Mouse (Mus musculus): Measurements from ENCODE around the gene Hsd17b2. TPM values are rescaled to one million over a fixed set of nuclear protein-coding genes. Genes with fewer than 3 reads are reported as not detected.

Hsd17b2 gene
- polyA plus RNA-seq, 1 experiment from 2014 or later, result 189 TPM

- TF ChIP-seq EP300 (IDR thresholded peaks at IDR 0.05; ENCODE audit: low read depth) (no peak), CTCF (IDR thresholded peaks at IDR 0.05; ENCODE audit: low read depth) (no peak)
- no peaks in the 10 kb centered on the region for H3K27me3 ChIP-seq (ENCODE audit: insufficient read depth, low read length)
- H3K9me3 ChIP-seq (ENCODE audit: low read length), result no peaks in the 10 kb centered on the region
- no peak for ATAC-seq
- H3K36me3 ChIP-seq (replicated peaks; ENCODE audit: insufficient read depth, low read length), result no peaks in the 10 kb centered on the region
- no peak overlapping the region for H3K4me3 ChIP-seq (ENCODE audit: low read depth, low read length)
- H3K4me1 ChIP-seq (ENCODE audit: insufficient read depth), result no peaks in the 10 kb centered on the region
- no peak overlapping the region for H3K9ac ChIP-seq (replicated peaks)
- 82% methylated on average over 7 of the region's 7 CpGs for WGBS (ENCODE audit: insufficient replicate concordance)
- H3K27ac ChIP-seq (ENCODE audit: low read depth), result no peak overlapping the region
- DNase-seq, result no peak
- H3K4me2 ChIP-seq (ENCODE audit: low read depth, low read length), result no peak overlapping the region
Observed at GRCm38 (mm10) chr8:117768971-117769370, 67.3 kb downstream of the Hsd17b2 start.

- TF ChIP-seq CTCF (IDR thresholded peaks at IDR 0.05; ENCODE audit: low read depth), result no peak
- TF ChIP-seq EP300 (IDR thresholded peaks at IDR 0.05; ENCODE audit: low read depth), result peak; percentile 67; the same call in 1 of the 2 replicates
- H3K9me3 ChIP-seq (ENCODE audit: low read length), result no peaks in the 10 kb centered on the region
- no peak overlapping the region for H3K9ac ChIP-seq (replicated peaks)
- DNase-seq (no peak), ATAC-seq (peak; percentile 49)
- no peak overlapping the region for H3K27ac ChIP-seq (ENCODE audit: low read depth)
- no peaks in the 10 kb centered on the region for H3K4me1 ChIP-seq (ENCODE audit: insufficient read depth)
- no peaks in the 10 kb centered on the region for H3K36me3 ChIP-seq (replicated peaks; ENCODE audit: insufficient read depth, low read length)
- no peak overlapping the region for H3K4me3 ChIP-seq (ENCODE audit: low read depth, low read length)
- peak overlapping the region; percentile 29; the same call in 1 of the 2 replicates for H3K4me2 ChIP-seq (ENCODE audit: low read depth, low read length)
- WGBS (ENCODE audit: insufficient replicate concordance), result 59% methylated on average over 9 of the region's 9 CpGs
- no peaks in the 10 kb centered on the region for H3K27me3 ChIP-seq (ENCODE audit: insufficient read depth, low read length)
Observed at GRCm38 (mm10) chr8:117771115-117771836, 69.6 kb downstream of the Hsd17b2 start.

GRCm38 (mm10) chr8:117772126-117772525 is 70.4 kb downstream of the Hsd17b2 start:
- WGBS (ENCODE audit: insufficient replicate concordance), result 63% methylated on average over 2 of the region's 2 CpGs
- peak; percentile 58 for DNase-seq
- Histone ChIP-seq H3K9me3 (ENCODE audit: low read length) (no peaks in the 10 kb centered on the region), H3K4me1 (ENCODE audit: insufficient read depth) (no peaks in the 10 kb centered on the region), H3K27me3 (ENCODE audit: insufficient read depth, low read length) (no peaks in the 10 kb centered on the region), H3K27ac (ENCODE audit: low read depth) (no peak overlapping the region), H3K36me3 (replicated peaks; ENCODE audit: insufficient read depth, low read length) (no peaks in the 10 kb centered on the region), H3K4me3 (ENCODE audit: low read depth, low read length) (no peak overlapping the region), H3K4me2 (ENCODE audit: low read depth, low read length) (no peak overlapping the region), H3K9ac (replicated peaks) (no peak overlapping the region)
- no peak for ATAC-seq
- TF ChIP-seq CTCF (IDR thresholded peaks at IDR 0.05; ENCODE audit: low read depth) (peak; percentile 87), EP300 (IDR thresholded peaks at IDR 0.05; ENCODE audit: low read depth) (no peak)

GRCm38 (mm10) chr8:117772597-117772996 is 70.9 kb downstream of the Hsd17b2 start:
- no peaks in the 10 kb centered on the region for H3K36me3 ChIP-seq (replicated peaks; ENCODE audit: insufficient read depth, low read length)
- H3K4me2 ChIP-seq (ENCODE audit: low read depth, low read length), result no peak overlapping the region
- no peaks in the 10 kb centered on the region for H3K9me3 ChIP-seq (ENCODE audit: low read length)
- no peaks in the 10 kb centered on the region for H3K27me3 ChIP-seq (ENCODE audit: insufficient read depth, low read length)
- DNase-seq, result no peak
- peak; percentile 17; the same call in 1 of the 2 replicates for ATAC-seq
- H3K27ac ChIP-seq (ENCODE audit: low read depth), result no peak overlapping the region
- H3K4me1 ChIP-seq (ENCODE audit: insufficient read depth), result no peaks in the 10 kb centered on the region
- H3K9ac ChIP-seq (replicated peaks), result no peak overlapping the region
- TF ChIP-seq EP300 (IDR thresholded peaks at IDR 0.05; ENCODE audit: low read depth), result no peak
- TF ChIP-seq CTCF (IDR thresholded peaks at IDR 0.05; ENCODE audit: low read depth), result peak; percentile 44
- H3K4me3 ChIP-seq (ENCODE audit: low read depth, low read length), result no peak overlapping the region
- 36% methylated on average over 2 of the region's 2 CpGs for WGBS (ENCODE audit: insufficient replicate concordance)

DNA sequence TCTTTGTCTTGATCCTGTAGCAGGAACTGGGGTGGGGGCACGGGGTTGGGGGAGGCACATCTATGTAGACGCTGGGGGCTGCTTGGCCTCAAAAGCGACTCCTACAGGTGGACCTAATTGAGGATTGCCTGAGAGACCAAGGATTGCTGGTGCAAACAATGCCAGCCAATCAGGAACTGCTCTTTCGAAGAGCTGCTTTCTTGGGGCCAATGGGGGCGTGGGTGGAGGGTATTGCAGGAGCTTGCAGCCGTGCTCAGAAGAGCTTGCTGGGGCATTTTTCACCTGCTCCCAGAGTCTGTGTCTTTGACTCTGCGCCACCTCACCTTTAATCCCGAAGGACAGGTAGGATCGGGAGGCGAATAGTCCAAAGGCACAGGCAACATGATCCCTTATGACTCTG is 73.9 kb downstream of the Hsd17b2 start:
- DNase-seq (no peak), ATAC-seq (no peak)
- TF ChIP-seq EP300 (IDR thresholded peaks at IDR 0.05; ENCODE audit: low read depth) (no peak), CTCF (IDR thresholded peaks at IDR 0.05; ENCODE audit: low read depth) (no peak)
- Histone ChIP-seq H3K4me2 (ENCODE audit: low read depth, low read length) (no peak overlapping the region), H3K36me3 (replicated peaks; ENCODE audit: insufficient read depth, low read length) (no peaks in the 10 kb centered on the region), H3K9ac (replicated peaks) (no peak overlapping the region), H3K4me3 (ENCODE audit: low read depth, low read length) (no peak overlapping the region), H3K9me3 (ENCODE audit: low read length) (no peaks in the 10 kb centered on the region), H3K27ac (ENCODE audit: low read depth) (no peak overlapping the region), H3K4me1 (ENCODE audit: insufficient read depth) (no peaks in the 10 kb centered on the region), H3K27me3 (ENCODE audit: insufficient read depth, low read length) (0 out of 2 replicates have a peak, but pooled peaks cover 2% of the 10 kb centered on the region)
- WGBS (ENCODE audit: insufficient replicate concordance), result 45% methylated on average over 10 of the region's 10 CpGs

DNA sequence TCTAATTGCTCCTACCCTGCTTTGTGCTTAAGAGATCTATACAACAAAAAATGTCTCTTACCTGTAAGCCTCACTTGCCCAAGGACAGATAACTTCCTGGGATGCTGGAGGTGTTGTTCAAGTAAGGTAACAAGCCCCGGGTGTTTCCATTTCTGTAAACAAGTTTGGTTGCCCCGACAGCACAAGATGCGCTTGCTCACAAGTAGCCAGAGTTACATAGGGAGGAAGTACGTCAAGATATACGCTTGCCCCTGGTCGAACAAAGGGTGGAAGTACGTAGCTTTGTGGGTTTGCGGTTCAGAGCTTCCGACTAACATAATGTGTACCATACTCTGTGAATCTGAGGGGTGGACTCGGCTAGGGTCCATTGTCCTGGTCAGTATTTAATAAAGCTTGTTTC is 74.4 kb downstream of the Hsd17b2 start:
- H3K36me3 ChIP-seq (replicated peaks; ENCODE audit: insufficient read depth, low read length), result no peaks in the 10 kb centered on the region
- no peaks in the 10 kb centered on the region for H3K4me1 ChIP-seq (ENCODE audit: insufficient read depth)
- WGBS (ENCODE audit: insufficient replicate concordance), result 58% methylated on average over 10 of the region's 10 CpGs
- no peaks in the 10 kb centered on the region for H3K9me3 ChIP-seq (ENCODE audit: low read length)
- no peak overlapping the region for H3K4me3 ChIP-seq (ENCODE audit: low read depth, low read length)
- DNase-seq (no peak), ATAC-seq (no peak)
- TF ChIP-seq CTCF (IDR thresholded peaks at IDR 0.05; ENCODE audit: low read depth) (no peak), EP300 (IDR thresholded peaks at IDR 0.05; ENCODE audit: low read depth) (no peak)
- H3K4me2 ChIP-seq (ENCODE audit: low read depth, low read length), result no peak overlapping the region
- H3K27me3 ChIP-seq (ENCODE audit: insufficient read depth, low read length), result 0 out of 2 replicates have a peak, but pooled peaks cover 4% of the 10 kb centered on the region
- H3K9ac ChIP-seq (replicated peaks), result no peak overlapping the region
- no peak overlapping the region for H3K27ac ChIP-seq (ENCODE audit: low read depth)

Measured in liver, postnatal 0 days (tissue).